Mouse (Mus musculus) testis, adult 2 months (tissue): ENCODE measurements at regions not wholly inside any gene's neighbourhood (a gene's known extent, or its start where the extent isn't known, plus 50 kb on each side); places are given as distances from the start of the nearest gene placed in this dataset.
"Not testable (repeated sequence)": the region's sequence is repeated elsewhere in the genome, so short reads cannot be mapped to it uniquely, and the experiment has no call there.

Experiments
- H3K27ac ChIP-seq: fragments of 200-500 bp; 2 replicates; pipeline ENCODE4 v1.5.1; 2012; ENCODE audit warnings: low read depth, low read length; ENCODE audit not compliant: control insufficient read depth, insufficient read depth
- H3K27me3 ChIP-seq: fragments of 200-500 bp; 2 replicates; pipeline ENCODE4 v1.6.1; 2012; ENCODE audit warnings: mild to moderate bottlenecking, low read length, moderate library complexity; ENCODE audit not compliant: control insufficient read depth, insufficient read depth
- H3K36me3 ChIP-seq: fragments of 200-500 bp; 2 replicates; pipeline ENCODE4 v1.6.1; 2012; ENCODE audit warnings: mild to moderate bottlenecking, low read length; ENCODE audit not compliant: control insufficient read depth, insufficient read depth
- H3K4me1 ChIP-seq: fragments of 200-500 bp; 2 replicates; pipeline ENCODE4 v1.6.1; 2012; ENCODE audit warnings: low read length; ENCODE audit not compliant: control insufficient read depth, insufficient read depth
- H3K4me3 ChIP-seq: fragments of 200-500 bp; 2 replicates; pipeline ENCODE4 v1.5.1; 2012; ENCODE audit warnings: low read depth, mild to moderate bottlenecking, low read length, moderate library complexity, mixed read lengths; ENCODE audit not compliant: control insufficient read depth
- CTCF ChIP-seq: fragments of 200-500 bp; IDR thresholded peaks from 2 replicates; pipeline ENCODE4 v1.5.1; 2012; ENCODE audit warnings: low read depth, mild to moderate bottlenecking, inconsistent platforms, low read length, moderate library complexity; ENCODE audit not compliant: control insufficient read depth, insufficient read depth, insufficient replicate concordance
- POLR2A ChIP-seq: fragments of 200-500 bp; IDR thresholded peaks from 2 replicates; pipeline ENCODE4 v1.6.1; 2012; ENCODE audit warnings: low read depth, mild to moderate bottlenecking, inconsistent platforms, low read length, moderate library complexity; ENCODE audit not compliant: control insufficient read depth

- no peak overlapping the region for H3K4me3 ChIP-seq
- H3K27me3 ChIP-seq: no peaks in the 10 kb centered on the region
- no peaks in the 10 kb centered on the region for H3K4me1 ChIP-seq
- no peaks in the 10 kb centered on the region for H3K36me3 ChIP-seq
- H3K27ac ChIP-seq: no peak overlapping the region
- TF ChIP-seq POLR2A (no peak), CTCF (no peak)
These were observed 201.9 kb upstream of the Sesn3 start for GRCm38 (mm10) chr9:14072950-14073349.

GRCm38 (mm10) chr9:14074273-14074672 is 200.6 kb upstream of the Sesn3 start:
- Histone ChIP-seq H3K4me3 (no peak overlapping the region), H3K27me3 (no peaks in the 10 kb centered on the region), H3K36me3 (no peaks in the 10 kb centered on the region), H3K4me1 (no peaks in the 10 kb centered on the region), H3K27ac (no peak overlapping the region)
- no peak for TF ChIP-seq CTCF
- no peak for TF ChIP-seq POLR2A

- not testable (repeated sequence) for H3K36me3 ChIP-seq, H3K27me3 ChIP-seq, H3K27ac ChIP-seq, H3K4me3 ChIP-seq, H3K4me1 ChIP-seq
These were observed 200.0 kb upstream of the Sesn3 start for GRCm38 (mm10) chr9:14074866-14075265.

- no peak overlapping the region for H3K4me3 ChIP-seq
- H3K27ac ChIP-seq: no peak overlapping the region
- H3K36me3 ChIP-seq: no peaks in the 10 kb centered on the region
- H3K4me1 ChIP-seq: no peaks in the 10 kb centered on the region
- H3K27me3 ChIP-seq: no peaks in the 10 kb centered on the region
- TF ChIP-seq POLR2A (no peak), CTCF (no peak)
These were observed 199.4 kb upstream of the Sesn3 start for GRCm38 (mm10) chr9:14075452-14075851.

- no peak overlapping the region for H3K27ac ChIP-seq
- no peaks in the 10 kb centered on the region for H3K4me1 ChIP-seq
- no peaks in the 10 kb centered on the region for H3K27me3 ChIP-seq
- no peaks in the 10 kb centered on the region for H3K36me3 ChIP-seq
- TF ChIP-seq CTCF (no peak), POLR2A (no peak)
- H3K4me3 ChIP-seq: no peak overlapping the region
These were observed 199.0 kb upstream of the Sesn3 start for GRCm38 (mm10) chr9:14075868-14076267.

GRCm38 (mm10) chr9:14076728-14077127 is 198.1 kb upstream of the Sesn3 start:
- H3K27me3 ChIP-seq: no peaks in the 10 kb centered on the region
- no peak overlapping the region for H3K4me3 ChIP-seq
- TF ChIP-seq POLR2A: no peak
- TF ChIP-seq CTCF: no peak
- H3K36me3 ChIP-seq: no peaks in the 10 kb centered on the region
- H3K27ac ChIP-seq: no peak overlapping the region
- H3K4me1 ChIP-seq: no peaks in the 10 kb centered on the region

GRCm38 (mm10) chr9:14081138-14081537 is 193.7 kb upstream of the Sesn3 start:
- no peaks in the 10 kb centered on the region for H3K27me3 ChIP-seq
- H3K27ac ChIP-seq: no peak overlapping the region
- H3K36me3 ChIP-seq: no peaks in the 10 kb centered on the region
- H3K4me3 ChIP-seq: no peak overlapping the region
- H3K4me1 ChIP-seq: no peaks in the 10 kb centered on the region
- no peak for TF ChIP-seq CTCF
- no peak for TF ChIP-seq POLR2A

GRCm38 (mm10) chr9:14086201-14086600 is 188.7 kb upstream of the Sesn3 start:
- Histone ChIP-seq H3K4me3 (no peak overlapping the region), H3K36me3 (no peaks in the 10 kb centered on the region), H3K4me1 (no peaks in the 10 kb centered on the region), H3K27ac (no peak overlapping the region), H3K27me3 (no peaks in the 10 kb centered on the region)
- TF ChIP-seq POLR2A: no peak
- no peak for TF ChIP-seq CTCF
